Mouse (Mus musculus): ENCODE measurements around the gene Gm20388. TPM values are rescaled to one million over a fixed set of nuclear protein-coding genes. Genes with fewer than 3 reads are reported as not detected.

Gene Gm20388
- polyA plus RNA-seq, 1 experiment, result not detected

- Histone ChIP-seq H3K4me1 (ENCODE audit: control insufficient read depth, insufficient read depth, low read length) (peaks cover 76% of the 10 kb centered on the region), H3K27ac (ENCODE audit: insufficient read depth, low read depth, low read length) (no peak overlapping the region), H3K4me3 (ENCODE audit: insufficient read depth, low read depth, low read length) (no peak overlapping the region)
- TF ChIP-seq POLR2A (IDR thresholded peaks at IDR 0.05; ENCODE audit: insufficient read depth, low read depth, low read length) (no peak), CTCF (IDR thresholded peaks at IDR 0.05; ENCODE audit: insufficient read depth, low read depth, low read length) (no peak)
- 51% methylated on average over 10 of the region's 10 CpGs for WGBS
These were observed 621.3 kb downstream of the Gm20388 start for GRCm38 (mm10) chr8:120531775-120532516.

DNA sequence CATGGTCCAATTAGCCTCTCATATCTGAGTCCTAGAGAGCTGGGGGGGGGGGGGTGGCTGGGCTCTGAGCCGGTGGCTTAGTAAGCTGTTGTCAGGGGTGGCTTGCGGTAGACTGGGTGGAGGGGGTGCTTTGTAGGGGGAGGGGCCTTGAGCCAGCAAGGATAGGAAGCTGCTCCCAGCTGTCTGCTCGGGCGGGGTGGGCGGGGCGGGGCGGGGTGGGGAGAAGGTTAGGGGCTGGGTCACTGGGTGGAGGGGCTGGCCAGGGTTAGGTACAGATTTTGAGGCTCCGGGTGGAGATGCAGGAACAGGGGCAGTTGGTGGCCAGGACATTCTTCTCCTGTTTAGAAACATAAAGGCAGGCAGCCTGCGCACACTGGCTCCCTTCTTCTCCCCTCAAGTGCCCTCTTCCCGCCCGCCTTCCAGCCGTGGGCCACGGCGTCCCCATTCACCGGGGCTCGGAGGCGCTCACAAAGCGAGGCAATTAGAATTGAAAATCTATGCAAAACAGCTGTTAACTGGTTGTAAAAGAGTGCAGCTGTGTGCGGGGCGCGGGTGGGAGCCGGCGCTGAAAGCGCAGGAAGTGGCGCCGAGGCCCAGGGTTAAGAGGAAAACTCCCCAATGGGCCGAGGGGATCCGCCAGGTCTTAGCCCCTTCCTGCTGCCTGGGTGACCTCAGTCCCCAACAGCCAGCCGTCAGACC lies 622.0 kb downstream of the Gm20388 start:
- peaks cover 71% of the 10 kb centered on the region for H3K4me1 ChIP-seq (ENCODE audit: control insufficient read depth, insufficient read depth, low read length)
- no peak for TF ChIP-seq POLR2A (IDR thresholded peaks at IDR 0.05; ENCODE audit: insufficient read depth, low read depth, low read length)
- no peak overlapping the region for H3K4me3 ChIP-seq (ENCODE audit: insufficient read depth, low read depth, low read length)
- H3K27ac ChIP-seq (ENCODE audit: insufficient read depth, low read depth, low read length), result no peak overlapping the region
- 15% methylated on average over 28 of the region's 29 CpGs for WGBS

GRCm38 (mm10) chr8:120533380-120533779 lies 622.7 kb downstream of the Gm20388 start:
- Histone ChIP-seq H3K4me3 (ENCODE audit: insufficient read depth, low read depth, low read length) (no peak overlapping the region), H3K27ac (ENCODE audit: insufficient read depth, low read depth, low read length) (no peak overlapping the region), H3K4me1 (ENCODE audit: control insufficient read depth, insufficient read depth, low read length) (peaks cover 69% of the 10 kb centered on the region)
- 52% methylated on average over 3 of the region's 3 CpGs for whole genome bisulfite sequencing
- TF ChIP-seq CTCF (IDR thresholded peaks at IDR 0.05; ENCODE audit: insufficient read depth, low read depth, low read length) (no peak), POLR2A (IDR thresholded peaks at IDR 0.05; ENCODE audit: insufficient read depth, low read depth, low read length) (no peak)

DNA sequence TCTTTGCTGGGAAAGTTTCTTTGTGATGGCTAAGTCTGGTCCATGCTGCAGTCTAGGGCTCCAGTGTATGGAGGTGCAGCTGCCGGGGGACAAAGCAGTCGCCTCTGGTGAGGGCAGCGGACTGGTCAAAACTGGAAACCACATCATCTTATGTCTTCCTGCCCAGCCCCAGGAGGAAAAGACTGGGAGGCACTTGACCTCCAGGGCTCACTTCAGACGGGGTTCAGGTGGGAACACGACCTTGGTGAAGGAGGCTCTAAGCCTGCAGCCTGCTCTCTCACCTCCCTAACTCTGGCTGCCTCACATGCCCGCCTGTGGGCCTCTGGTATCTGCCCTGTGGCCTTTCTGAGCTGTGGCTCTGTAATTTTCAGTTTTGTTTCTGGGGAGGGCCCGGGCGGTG lies 623.4 kb downstream of the Gm20388 start:
- Histone ChIP-seq H3K4me1 (ENCODE audit: control insufficient read depth, insufficient read depth, low read length) (peaks cover 71% of the 10 kb centered on the region), H3K4me3 (ENCODE audit: insufficient read depth, low read depth, low read length) (no peak overlapping the region), H3K27ac (ENCODE audit: insufficient read depth, low read depth, low read length) (no peak overlapping the region)
- TF ChIP-seq POLR2A (IDR thresholded peaks at IDR 0.05; ENCODE audit: insufficient read depth, low read depth, low read length) (no peak), CTCF (IDR thresholded peaks at IDR 0.05; ENCODE audit: insufficient read depth, low read depth, low read length) (no peak)
- 67% methylated on average over 8 of the region's 8 CpGs for WGBS

- Histone ChIP-seq H3K27ac (ENCODE audit: insufficient read depth, low read depth, low read length) (no peak overlapping the region), H3K4me3 (ENCODE audit: insufficient read depth, low read depth, low read length) (no peak overlapping the region), H3K4me1 (ENCODE audit: control insufficient read depth, insufficient read depth, low read length) (peaks cover 76% of the 10 kb centered on the region)
- peak; percentile 88 for TF ChIP-seq CTCF (IDR thresholded peaks at IDR 0.05; ENCODE audit: insufficient read depth, low read depth, low read length)
- no peak for TF ChIP-seq POLR2A (IDR thresholded peaks at IDR 0.05; ENCODE audit: insufficient read depth, low read depth, low read length)
- WGBS, result 28% methylated on average over 14 of the region's 14 CpGs
These were observed 624.1 kb downstream of the Gm20388 start for GRCm38 (mm10) chr8:120534504-120535368.

DNA sequence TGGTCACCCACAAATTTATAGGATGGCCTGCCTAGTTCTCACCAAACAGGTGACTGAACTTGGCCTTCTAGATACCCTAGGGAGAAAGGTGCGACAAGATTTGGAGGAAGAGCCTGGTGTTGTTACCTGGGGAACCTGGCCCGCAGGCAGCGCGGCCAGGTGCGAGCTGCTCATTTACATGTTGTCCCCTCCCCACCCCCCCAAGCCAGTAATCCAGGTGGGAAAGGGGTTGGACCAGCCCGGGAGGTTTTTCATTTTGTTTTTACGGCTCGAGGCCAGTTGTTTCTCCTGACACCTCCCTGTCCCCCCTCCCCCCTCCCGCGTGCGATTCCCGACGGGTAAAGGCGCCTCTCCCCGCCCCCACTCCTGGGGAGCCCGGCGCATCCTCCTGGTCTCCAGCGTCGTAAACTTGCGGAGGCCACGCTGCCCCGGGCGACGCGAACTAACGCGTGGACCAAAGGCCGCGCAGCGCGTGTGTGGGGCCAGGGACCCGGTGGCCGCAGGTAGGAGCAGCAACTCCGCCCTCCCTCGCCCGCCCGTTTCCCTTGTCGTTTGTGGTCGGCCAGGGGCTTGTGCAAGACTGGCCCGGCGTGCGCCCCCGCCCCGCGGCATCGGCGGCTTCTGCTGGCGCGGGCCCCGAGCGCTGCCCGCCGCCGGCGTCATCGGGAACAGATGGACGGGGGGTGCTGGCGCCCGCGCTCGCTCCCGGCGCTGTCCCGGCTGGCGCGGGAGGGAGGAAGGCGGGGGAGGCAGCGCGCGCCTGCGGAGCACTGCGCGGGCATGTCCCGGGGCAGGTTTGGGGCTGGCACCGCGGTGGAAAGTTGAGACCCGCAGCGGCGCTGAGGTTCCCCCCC lies 625.0 kb downstream of the Gm20388 start:
- H3K4me3 ChIP-seq (ENCODE audit: insufficient read depth, low read depth, low read length), result peak overlapping the region; percentile 78
- WGBS, result 3% methylated on average over 79 of the region's 79 CpGs
- no peak for TF ChIP-seq POLR2A (IDR thresholded peaks at IDR 0.05; ENCODE audit: insufficient read depth, low read depth, low read length)
- no peak for TF ChIP-seq CTCF (IDR thresholded peaks at IDR 0.05; ENCODE audit: insufficient read depth, low read depth, low read length)
- no peak overlapping the region for H3K27ac ChIP-seq (ENCODE audit: insufficient read depth, low read depth, low read length)
- peaks cover 84% of the 10 kb centered on the region for H3K4me1 ChIP-seq (ENCODE audit: control insufficient read depth, insufficient read depth, low read length)

DNA sequence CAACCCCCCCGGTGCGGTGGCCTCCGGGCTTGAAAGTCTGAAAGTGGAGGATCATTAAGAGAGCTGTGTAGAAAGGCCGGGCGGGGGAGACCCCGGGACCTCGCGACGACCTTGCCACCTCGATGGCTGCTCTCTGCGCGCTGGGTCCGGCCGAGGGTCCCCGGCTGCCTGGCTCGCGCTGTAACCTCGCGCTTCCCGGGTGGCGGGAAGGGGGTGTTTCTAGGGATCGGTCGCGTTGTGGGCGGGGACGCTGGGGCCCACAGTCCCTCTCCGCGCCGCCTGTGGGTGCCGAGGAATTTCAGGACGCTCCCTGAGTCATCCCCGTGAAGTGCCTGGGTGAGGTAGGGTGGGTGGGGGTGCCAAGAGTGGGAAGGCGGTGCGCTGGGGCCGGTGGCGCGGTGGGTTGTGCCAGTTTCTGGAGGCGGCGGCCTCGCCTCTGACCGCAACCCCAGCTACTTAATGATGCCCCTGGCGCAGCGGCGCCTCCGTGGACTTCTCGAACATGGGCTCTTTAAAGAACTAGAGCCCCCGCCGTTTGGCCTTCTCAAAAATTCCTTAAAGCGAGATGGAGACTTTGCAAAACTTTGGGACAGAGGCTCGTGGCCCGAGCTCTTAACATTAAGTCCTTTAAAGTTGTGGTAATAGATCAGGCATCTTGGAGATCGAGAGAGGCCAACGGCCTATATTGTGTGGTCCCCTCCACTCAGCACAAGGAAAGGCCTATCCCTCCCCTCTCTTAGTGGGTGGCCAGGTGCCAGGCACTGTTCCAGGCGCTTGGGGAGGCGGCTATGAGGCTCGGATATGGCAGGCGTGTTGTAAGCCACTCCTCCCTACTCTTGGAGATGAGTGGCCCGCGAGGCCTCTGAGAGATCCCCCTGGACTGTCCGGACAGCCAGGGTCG lies 625.9 kb downstream of the Gm20388 start:
- H3K4me3 ChIP-seq (ENCODE audit: insufficient read depth, low read depth, low read length), result peak overlapping the region; percentile 78
- peak overlapping the region; percentile 31; the same call in 1 of the 2 replicates for H3K27ac ChIP-seq (ENCODE audit: insufficient read depth, low read depth, low read length)
- no peak for TF ChIP-seq CTCF (IDR thresholded peaks at IDR 0.05; ENCODE audit: insufficient read depth, low read depth, low read length)
- no peak for TF ChIP-seq POLR2A (IDR thresholded peaks at IDR 0.05; ENCODE audit: insufficient read depth, low read depth, low read length)
- peaks cover 79% of the 10 kb centered on the region for H3K4me1 ChIP-seq (ENCODE audit: control insufficient read depth, insufficient read depth, low read length)
- WGBS, result under 1% methylated on average over 61 of the region's 61 CpGs

All from olfactory bulb, adult 2 months (tissue).